Mouse (Mus musculus) MEL (cell line): ENCODE results near the gene Pnpla5. TPM values are rescaled to one million over a fixed set of nuclear protein-coding genes. Genes with fewer than 3 reads are reported as not detected.
"Not testable (repeated sequence)": the region's sequence is repeated elsewhere in the genome, so short reads cannot be mapped to it uniquely, and the experiment has no call there.

ENCODE experiments used
- DNase-seq: peaks from one replicate; pipeline ENCODE4 v3.0.0; 2011; ENCODE audit warnings: low read depth, low spot score
- H3K27ac ChIP-seq: 2 replicates; pipeline ENCODE4 v1.5.1; 2012; ENCODE audit warnings: low read depth, mild to moderate bottlenecking, control low read depth, low read length, moderate library complexity; ENCODE audit not compliant: control insufficient read depth
- H3K27me3 ChIP-seq, 2 experiments: fragments of 150-350 bp in 1 of 2; sonication (generic) in 1 of 2; 2 replicates each; pipeline ENCODE4 v1.6.1; 2012; ENCODE audit warnings: low read length in 2 of 2, mild to moderate bottlenecking in 2 of 2, improper control_type of control experiment in 1 of 2, moderate library complexity in 1 of 2; ENCODE audit not compliant: insufficient read depth in 2 of 2, control insufficient read depth in 1 of 2
- H3K36me3 ChIP-seq, 2 experiments: 2 replicates each; pipeline ENCODE4 v1.6.1; 2012 to 2014; ENCODE audit warnings: low read length in 2 of 2, improper control_type of control experiment in 1 of 2, inconsistent platforms in 1 of 2, mild to moderate bottlenecking in 1 of 2; ENCODE audit not compliant: insufficient read depth in 2 of 2, control insufficient read depth in 1 of 2
- H3K4me1 ChIP-seq, 2 experiments: fragments of 150-350 bp in 1 of 2; sonication (generic) in 1 of 2; 2 replicates each; pipeline ENCODE4 v1.6.1; 2012; ENCODE audit warnings: low read length in 2 of 2, improper control_type of control experiment in 1 of 2, mild to moderate bottlenecking in 1 of 2; ENCODE audit not compliant: insufficient read depth in 2 of 2, control insufficient read depth in 1 of 2
- H3K4me3 ChIP-seq, 2 experiments: fragments of 150-350 bp in 1 of 2; sonication (generic) in 1 of 2; 2 replicates each; pipeline ENCODE4 v1.5.1; 2012; ENCODE audit warnings: low read depth in 2 of 2, low read length in 2 of 2, mild to moderate bottlenecking in 2 of 2, moderate library complexity in 2 of 2, control low read depth in 1 of 2, improper control_type of control experiment in 1 of 2; ENCODE audit not compliant: control insufficient read depth in 1 of 2, insufficient read depth in 1 of 2
- H3K79me2 ChIP-seq: 2 replicates; pipeline ENCODE4 v1.6.1; 2012; ENCODE audit warnings: mild to moderate bottlenecking, low read length, moderate library complexity; ENCODE audit not compliant: control insufficient read depth, poor library complexity, insufficient read depth
- H3K9ac ChIP-seq: 2 replicates; pipeline ENCODE4 v1.6.1; 2012; ENCODE audit warnings: low read depth, mild to moderate bottlenecking, control low read depth, low read length, moderate library complexity; ENCODE audit not compliant: control insufficient read depth, poor library complexity, severe bottlenecking
- H3K9me3 ChIP-seq: fragments of 150-350 bp; sonication (generic); replicated peaks from 2 replicates; pipeline ENCODE4 v1.6.1; 2012; ENCODE audit warnings: mild to moderate bottlenecking, low read length, improper control_type of control experiment, moderate library complexity; ENCODE audit not compliant: insufficient read depth
- CHD1 ChIP-seq: IDR thresholded peaks from 2 replicates; pipeline ENCODE4 v1.6.1; 2012; ENCODE audit warnings: low read depth, mild to moderate bottlenecking, inconsistent platforms, low read length, improper control_type of control experiment
- E2F4 ChIP-seq: IDR thresholded peaks from 2 replicates; pipeline ENCODE4 v1.6.1; 2011; ENCODE audit warnings: low read depth, low read length, improper control_type of control experiment, borderline replicate concordance
- ELF1 ChIP-seq: IDR thresholded peaks from 2 replicates; pipeline ENCODE4 v1.6.1; 2014; ENCODE audit warnings: low read depth, mild to moderate bottlenecking, inconsistent platforms, low read length, improper control_type of control experiment, moderate library complexity
- GABPA ChIP-seq: IDR thresholded peaks from 2 replicates; pipeline ENCODE4 v1.6.1; 2012; ENCODE audit warnings: low read depth, mild to moderate bottlenecking, inconsistent platforms, low read length, improper control_type of control experiment, moderate library complexity
- KAT2A ChIP-seq: conservative IDR thresholded peaks from 2 replicates; pipeline ENCODE4 v1.6.1; 2012; ENCODE audit warnings: low read depth, low read length, improper control_type of control experiment, inconsistent platforms
- MAFK ChIP-seq: IDR thresholded peaks from 2 replicates; pipeline ENCODE4 v1.6.1; 2011; ENCODE audit warnings: low read depth, mild to moderate bottlenecking, low read length, improper control_type of control experiment, borderline replicate concordance
- NRF1 ChIP-seq: IDR thresholded peaks from 2 replicates; pipeline ENCODE4 v1.6.1; 2014; ENCODE audit warnings: low read depth, mild to moderate bottlenecking, inconsistent platforms, low read length, improper control_type of control experiment, moderate library complexity; ENCODE audit not compliant: poor library complexity, insufficient read depth, severe bottlenecking
- POLR2AphosphoS5 ChIP-seq: IDR thresholded peaks from 2 replicates; pipeline ENCODE4 v1.6.1; 2012; ENCODE audit warnings: low read depth, borderline replicate concordance, mild to moderate bottlenecking, inconsistent platforms, low read length, moderate library complexity, mixed read lengths
- TCF12 ChIP-seq: IDR thresholded peaks from 2 replicates; pipeline ENCODE4 v1.6.1; 2014; ENCODE audit warnings: low read depth, mild to moderate bottlenecking, inconsistent platforms, low read length, improper control_type of control experiment, moderate library complexity
- ZC3H11A ChIP-seq: IDR thresholded peaks from 2 replicates; pipeline ENCODE4 v1.6.1; 2012; ENCODE audit warnings: low read depth, mild to moderate bottlenecking, inconsistent platforms, low read length, improper control_type of control experiment
- polyA plus RNA-seq, 2 experiments: library from polyadenylated mRNA; stranded (reverse) in 1 of 2; unstranded in 1 of 2; fragments of >175 nt in 1 of 2; fragments of >200 nt in 1 of 2; gene quantifications; 2 replicates each; pipeline versions ENCODE4 v1.2.1 to v1.2.4; 2012; ENCODE audit warnings: low replicate concordance in 2 of 2, low read depth in 1 of 2; ENCODE audit not compliant: insufficient read length in 2 of 2, insufficient read depth in 1 of 2, missing spikeins in 1 of 2
- total RNA-seq: library from RNA; depleted of rRNA; stranded (reverse); fragments of 300-350 nt; gene quantifications from 2 replicates; pipeline ENCODE4 v1.2.3, GENCODE M21; 2012

Gene Pnpla5
- total and polyA plus RNA-seq, 3 experiments = not detected

DNA sequence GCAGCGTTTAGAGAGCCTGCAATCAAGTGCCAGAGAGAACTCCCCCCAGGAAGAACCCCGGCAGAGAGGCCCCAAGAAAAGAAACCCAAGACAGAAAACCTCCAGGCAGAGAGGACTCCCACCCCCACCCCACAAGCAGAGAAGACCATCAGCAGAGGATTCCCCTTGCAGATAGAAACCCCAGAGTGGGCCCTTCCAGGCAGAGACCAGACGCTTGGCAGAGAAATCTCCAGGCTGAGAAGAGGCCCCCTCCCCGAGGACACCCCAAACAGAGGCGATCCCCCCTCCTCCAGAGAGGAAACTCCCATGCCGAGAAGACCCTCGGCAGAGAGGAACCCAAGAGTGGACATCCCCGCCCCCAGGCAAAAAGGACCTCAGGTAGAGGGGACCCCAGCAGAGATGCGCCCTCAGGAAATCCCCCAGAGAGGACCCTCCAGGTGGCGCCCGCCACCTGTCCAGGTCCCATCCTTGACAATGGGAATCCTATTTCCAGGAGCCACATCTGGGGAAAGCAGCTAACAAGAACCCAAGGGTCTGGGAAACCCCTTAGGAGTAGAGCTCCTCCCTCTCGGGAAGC is 17.0 kb downstream of the Pnpla5 start:
- H3K79me2 ChIP-seq = no peaks in the 10 kb centered on the region
- no peak for DNase-seq
- H3K36me3 ChIP-seq = no peaks in the 10 kb centered on the region
- H3K4me3 ChIP-seq = no peak overlapping the region
- TF ChIP-seq NRF1 (no peak), GABPA (no peak), KAT2A (no peak)
- no peaks in the 10 kb centered on the region for H3K4me1 ChIP-seq
- no peak overlapping the region for H3K9ac ChIP-seq
- H3K27ac ChIP-seq = no peak overlapping the region
- no peaks in the 10 kb centered on the region for H3K27me3 ChIP-seq
- no peaks in the 10 kb centered on the region for H3K9me3 ChIP-seq

DNA sequence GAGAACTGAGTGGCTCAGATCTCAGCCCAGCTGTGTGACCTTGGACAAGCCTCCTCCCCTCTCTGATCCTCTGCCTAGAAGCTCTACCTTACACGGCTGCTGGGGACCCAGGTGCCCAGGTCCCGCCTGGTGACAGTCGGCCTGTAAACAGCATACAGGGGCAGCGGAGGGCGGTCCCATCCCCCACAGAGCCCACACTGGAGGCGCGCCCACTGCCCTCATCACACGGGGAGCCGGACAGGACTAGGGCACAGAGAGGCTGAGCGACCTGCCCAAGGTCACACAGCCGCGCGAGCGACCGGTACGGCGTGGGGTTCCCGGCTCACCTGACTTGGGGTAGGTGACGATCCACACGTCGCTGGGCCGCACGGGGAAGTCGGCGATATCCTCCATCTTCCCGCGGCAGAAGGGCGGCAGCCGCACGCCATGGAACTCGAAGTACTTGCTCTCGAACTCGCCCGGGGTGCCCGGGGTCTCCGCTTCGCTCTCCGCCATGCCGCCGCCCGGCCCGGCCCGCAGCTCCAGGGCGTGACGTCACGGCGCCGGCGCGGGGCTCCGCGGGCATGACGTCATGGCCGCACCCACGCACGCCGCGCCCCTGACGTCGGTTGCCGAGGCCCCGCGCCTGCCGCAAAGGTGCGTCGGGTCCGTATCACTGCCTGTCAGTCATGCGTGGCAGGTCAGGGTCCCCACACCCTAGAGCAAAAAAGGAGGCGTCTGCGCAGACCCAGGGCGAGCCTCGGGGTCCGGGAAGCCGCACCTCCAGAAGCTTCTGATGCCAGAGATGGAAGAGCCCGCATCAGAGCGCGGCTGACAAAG is 17.7 kb downstream of the Pnpla5 start, which contains the start of gene Sult4a1:
Sult4a1 (minus strand) TSS at position 650 of the 819 bp plus-strand sequence.
- Histone ChIP-seq H3K9ac (no peak within 1 kb of the TSS), H3K79me2 (no peaks in the 10 kb centered on the region), H3K4me3 (no peak within 1 kb of the TSS), H3K9me3 (no peaks in the 10 kb centered on the region), H3K36me3 (no peaks in the 10 kb centered on the region), H3K27me3 (no peaks in the 10 kb centered on the region), H3K27ac (no peak within 1 kb of the TSS), H3K4me1 (no peaks in the 10 kb centered on the region)
- no peak for DNase-seq
- TF ChIP-seq NRF1 = no peak
- TF ChIP-seq ZC3H11A = no peak
- no peak for TF ChIP-seq ELF1
- no peak for TF ChIP-seq POLR2AphosphoS5
- no peak for TF ChIP-seq E2F4
- TF ChIP-seq MAFK = no peak

DNA sequence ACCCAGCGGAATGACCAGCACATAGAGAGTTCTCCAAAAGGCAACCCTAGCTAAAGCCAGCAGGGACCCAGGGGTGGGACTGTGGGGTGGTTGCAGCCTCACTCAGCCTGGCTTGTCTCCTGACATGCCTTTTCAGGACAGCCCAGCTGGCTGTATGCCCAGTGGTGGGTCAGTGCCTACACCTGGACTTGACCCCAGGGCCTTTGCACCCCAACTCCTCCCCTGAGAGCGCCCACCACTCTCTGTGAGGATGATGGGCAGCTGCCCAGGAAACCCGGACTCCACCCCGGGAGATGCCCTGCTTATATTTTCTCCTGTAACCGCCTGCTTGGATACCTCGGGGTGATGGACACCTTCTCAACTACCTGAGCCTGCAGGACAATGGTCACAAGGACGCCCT is 18.3 kb downstream of the Pnpla5 start:
- H3K27me3 ChIP-seq = no peaks in the 10 kb centered on the region
- no peak for TF ChIP-seq TCF12
- TF ChIP-seq POLR2AphosphoS5 = no peak
- TF ChIP-seq CHD1 = no peak
- H3K27ac ChIP-seq = no peak overlapping the region

DNA sequence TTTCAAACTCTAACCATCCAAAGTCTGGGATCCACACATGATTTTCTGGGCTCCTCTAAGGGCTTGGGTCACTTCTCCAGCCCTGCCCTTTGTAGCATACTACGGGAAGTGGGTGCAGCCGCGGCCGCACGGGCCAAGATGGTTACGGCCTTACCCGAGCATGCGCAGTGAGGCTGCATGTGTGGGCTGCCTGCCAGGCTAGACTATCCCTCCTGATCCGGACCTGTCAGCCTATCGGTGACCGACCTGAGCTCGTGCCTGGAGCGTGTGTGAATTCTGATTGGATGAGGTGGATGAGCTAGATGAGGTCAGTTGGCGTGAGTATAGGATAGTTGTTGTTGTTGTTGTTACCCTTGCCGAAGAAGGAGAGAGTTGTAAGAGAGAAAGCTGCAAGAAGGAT is 25.4 kb downstream of the Pnpla5 start:
- not testable (repeated sequence) for H3K27ac ChIP-seq, H3K79me2 ChIP-seq, H3K9ac ChIP-seq, H3K4me3 ChIP-seq, DNase-seq, H3K36me3 ChIP-seq, H3K9me3 ChIP-seq, H3K27me3 ChIP-seq, H3K4me1 ChIP-seq

More for the DNA sequence above, 18.3 kb downstream of the Pnpla5 start:
- DNase-seq = no peak
- no peak overlapping the region for H3K4me3 ChIP-seq
- H3K36me3 ChIP-seq = no peaks in the 10 kb centered on the region
- no peaks in the 10 kb centered on the region for H3K9me3 ChIP-seq
- H3K4me1 ChIP-seq = no peaks in the 10 kb centered on the region
- H3K79me2 ChIP-seq = no peaks in the 10 kb centered on the region
- no peak overlapping the region for H3K9ac ChIP-seq
